Comparison of ENCODE assay signal across 8 mouse cellular contexts in genomic region chr11:115613138-115613945, GRCm38 (mm10). TPM values are rescaled to one million over a fixed set of nuclear protein-coding genes. Genes with fewer than 3 reads are reported as not detected.
DNase-seq lines count a peak whose midpoint lies in the region; ATAC-seq and TF ChIP-seq lines count a peak whose summit lies in the region.

No protein-coding gene starts in this region.

- H3K4me2 ChIP-seq in kidney, embryonic 14.5 days (replicated peaks; ENCODE audit: low read depth, low read length) = peak overlapping the region; percentile 66
- peak overlapping the region; percentile 89 for H3K4me2 ChIP-seq in hindbrain, embryonic 12.5 days (replicated peaks)
- H3K4me2 ChIP-seq in lung, embryonic 14.5 days = peak overlapping the region; percentile 95

- no peaks in the 10 kb centered on the region for H3K27me3 ChIP-seq in kidney, embryonic 14.5 days (ENCODE audit: control insufficient read depth, insufficient read depth, low read length)
- H3K27me3 ChIP-seq in hindbrain, embryonic 12.5 days = peaks cover 7% of the 10 kb centered on the region
- no peaks in the 10 kb centered on the region for H3K27me3 ChIP-seq in lung, embryonic 14.5 days (ENCODE audit: insufficient read depth, low read length)

- 1% methylated on average over 16 of the region's 16 CpGs for WGBS in kidney, embryonic 14.5 days
- WGBS in hindbrain, embryonic 12.5 days = under 1% methylated on average over 16 of the region's 16 CpGs
- 0% methylated on average over 16 of the region's 16 CpGs for WGBS in lung, embryonic 14.5 days

- H3K36me3 ChIP-seq in kidney, embryonic 14.5 days (ENCODE audit: control insufficient read depth, insufficient read depth, low read length) = peaks cover 27% of the 10 kb centered on the region
- H3K36me3 ChIP-seq in hindbrain, embryonic 12.5 days = peaks cover 39% of the 10 kb centered on the region
- peaks cover 21% of the 10 kb centered on the region for H3K36me3 ChIP-seq in lung, embryonic 14.5 days (ENCODE audit: insufficient read depth)

- TF ChIP-seq CTCF in cortical plate, adult 2 months (IDR thresholded peaks at IDR 0.05; ENCODE audit: extremely low read depth, insufficient read depth, low read length) = no peak
- no peak for TF ChIP-seq CTCF in lung, embryonic 14.5 days (IDR thresholded peaks at IDR 0.05; ENCODE audit: low read depth)

- no peaks in the 10 kb centered on the region for H3K9me3 ChIP-seq in kidney, embryonic 14.5 days (ENCODE audit: control insufficient read depth, low read length)
- H3K9me3 ChIP-seq in hindbrain, embryonic 12.5 days (replicated peaks) = no peaks in the 10 kb centered on the region
- no peaks in the 10 kb centered on the region for H3K9me3 ChIP-seq in lung, embryonic 14.5 days (ENCODE audit: low read depth, low read length)

- 0 out of 2 replicates have a peak, but pooled peaks have one; percentile 2 for ATAC-seq in kidney, embryonic 14.5 days (ENCODE audit: low FRiP score, low TSS enrichment)
- no peak for ATAC-seq in hindbrain, embryonic 12.5 days (ENCODE audit: low FRiP score)
- peak; percentile 5; the same call in 1 of the 2 replicates for ATAC-seq in lung, embryonic 14.5 days (ENCODE audit: insufficient read depth)
- ATAC-seq in neutrophil, adult 5-6 weeks (ENCODE audit: extremely low read depth, insufficient number of reproducible peaks, low FRiP score, poor library complexity, severe bottlenecking) = 0 out of 2 replicates have a peak, but pooled peaks have one; percentile 10

- H3K4me1 ChIP-seq in kidney, embryonic 14.5 days (ENCODE audit: control insufficient read depth, insufficient read depth, low read length) = peaks cover 26% of the 10 kb centered on the region
- H3K4me1 ChIP-seq in cortical plate, adult 2 months (ENCODE audit: control insufficient read depth, insufficient read depth, low read length) = no peaks in the 10 kb centered on the region; the same call in 1 of the 2 replicates
- H3K4me1 ChIP-seq in hindbrain, embryonic 12.5 days = peaks cover 20% of the 10 kb centered on the region
- H3K4me1 ChIP-seq in lung, embryonic 14.5 days (ENCODE audit: insufficient read depth) = peaks cover 8% of the 10 kb centered on the region

- H3K9ac ChIP-seq in kidney, embryonic 14.5 days (ENCODE audit: low read depth, low read length) = peak overlapping the region; percentile 70
- peak overlapping the region; percentile 68 for H3K9ac ChIP-seq in hindbrain, embryonic 12.5 days
- peak overlapping the region; percentile 70 for H3K9ac ChIP-seq in lung, embryonic 14.5 days

- peak overlapping the region; percentile 70 for H3K4me3 ChIP-seq in kidney, embryonic 14.5 days (ENCODE audit: low read length)
- H3K4me3 ChIP-seq in cortical plate, adult 2 months (ENCODE audit: insufficient read depth, low read length) = peak overlapping the region; percentile 65
- H3K4me3 ChIP-seq in hindbrain, embryonic 12.5 days = peak overlapping the region; percentile 57
- peak overlapping the region; percentile 70 for H3K4me3 ChIP-seq in lung, embryonic 14.5 days (ENCODE audit: low read depth, low read length)

- no peak for DNase-seq in kidney, postnatal 10 days
- DNase-seq in lung, embryonic 14.5 days = peak; percentile 62
- DNase-seq in left cerebral cortex, adult 8-10 months (ENCODE audit: low spot score in 2 of 2) = no peak
- DNase-seq in right cerebral cortex, adult 18-20 months = no peak

- peak overlapping the region; percentile 92 for H3K27ac ChIP-seq in kidney, embryonic 14.5 days (ENCODE audit: low read depth, low read length)
- H3K27ac ChIP-seq in cortical plate, adult 2 months (ENCODE audit: insufficient read depth, low read length) = no peak overlapping the region
- 0 out of 2 replicates have a peak overlapping the region, but pooled peaks have one; percentile 71 for H3K27ac ChIP-seq in hindbrain, embryonic 12.5 days
- peak overlapping the region; percentile 91; the same call in 1 of the 2 replicates for H3K27ac ChIP-seq in lung, embryonic 14.5 days (ENCODE audit: low read depth)

- no peak for TF ChIP-seq POLR2A in cortical plate, adult 2 months (IDR thresholded peaks at IDR 0.05; ENCODE audit: extremely low read depth, insufficient read depth, low read length)

RNA-seq across cellular contexts. Expression of gene Mif4gd, which starts 0.6 kb away (rescaled TPM):
- 33.3 and 33.6 TPM in 2 replicates for polyA plus RNA-seq in kidney, embryonic 14.5 days (2014; fragmentation: Nextera tagmentation; extraction: Ambion mirVana)
- 37.2 and 39.7 TPM in 2 replicates for polyA plus RNA-seq in cortical plate, adult 2 months (2012; rRNA removed)
- 12.0 and 12.4 TPM in 2 replicates for polyA plus RNA-seq in hindbrain, embryonic 12.5 days (2016; fragmentation: Nextera tagmentation; extraction: Ambion mirVana)
- 21.8 and 22.3 TPM in 2 replicates for polyA plus RNA-seq in lung, embryonic 14.5 days (2014; fragmentation: Nextera tagmentation; extraction: Ambion mirVana)
- total RNA-seq in neutrophil, adult 5-6 weeks (2017) = 167 and 177 TPM in 2 replicates
- total RNA-seq in left cerebral cortex, adult 8-10 months (2022) = 10 to 100 TPM; 13.9 to 22.0 (median 17.6) TPM

RNA-seq across cellular contexts. Expression of gene Gga3, which starts 9.5 kb away (rescaled TPM):
- 14.4 and 22.7 TPM in 2 replicates for polyA plus RNA-seq in kidney, embryonic 14.5 days (2014; fragmentation: Nextera tagmentation; extraction: Ambion mirVana)
- 55.4 and 56.5 TPM in 2 replicates for polyA plus RNA-seq in cortical plate, adult 2 months (2012; rRNA removed)
- 30.3 and 33.7 TPM in 2 replicates for polyA plus RNA-seq in hindbrain, embryonic 12.5 days (2016; fragmentation: Nextera tagmentation; extraction: Ambion mirVana)
- 22.5 and 22.7 TPM in 2 replicates for polyA plus RNA-seq in lung, embryonic 14.5 days (2014; fragmentation: Nextera tagmentation; extraction: Ambion mirVana)
- 63.1 and 82.1 TPM in 2 replicates for total RNA-seq in neutrophil, adult 5-6 weeks (2017)
- total RNA-seq in left cerebral cortex, adult 8-10 months (2022) = 10 to 100 TPM; 73.8 to 92.9 (median 89.0) TPM

RNA-seq across cellular contexts. Expression of gene Mrps7, which starts 9.6 kb away (rescaled TPM):
- polyA plus RNA-seq in kidney, embryonic 14.5 days (2014; fragmentation: Nextera tagmentation; extraction: Ambion mirVana) = 99.7 and 100 TPM in 2 replicates
- polyA plus RNA-seq in cortical plate, adult 2 months (2012; rRNA removed) = 46.6 and 50.5 TPM in 2 replicates
- 86.0 and 86.6 TPM in 2 replicates for polyA plus RNA-seq in hindbrain, embryonic 12.5 days (2016; fragmentation: Nextera tagmentation; extraction: Ambion mirVana)
- polyA plus RNA-seq in lung, embryonic 14.5 days (2014; fragmentation: Nextera tagmentation; extraction: Ambion mirVana) = 93.3 and 95.6 TPM in 2 replicates
- total RNA-seq in neutrophil, adult 5-6 weeks (2017) = 23.5 and 27.0 TPM in 2 replicates
- 10 to 100 TPM; 36.9 to 57.0 (median 48.4) TPM for total RNA-seq in left cerebral cortex, adult 8-10 months (2022)

RNA-seq across cellular contexts. Expression of gene Slc25a19, which starts 14.8 kb away (rescaled TPM):
- polyA plus RNA-seq in kidney, embryonic 14.5 days (2014; fragmentation: Nextera tagmentation; extraction: Ambion mirVana) = 35.3 and 40.8 TPM in 2 replicates
- 88.3 and 91.8 TPM in 2 replicates for polyA plus RNA-seq in cortical plate, adult 2 months (2012; rRNA removed)
- polyA plus RNA-seq in hindbrain, embryonic 12.5 days (2016; fragmentation: Nextera tagmentation; extraction: Ambion mirVana) = 24.7 and 26.5 TPM in 2 replicates
- polyA plus RNA-seq in lung, embryonic 14.5 days (2014; fragmentation: Nextera tagmentation; extraction: Ambion mirVana) = 18.5 and 22.5 TPM in 2 replicates
- total RNA-seq in neutrophil, adult 5-6 weeks (2017) = 51.0 and 53.3 TPM in 2 replicates
- total RNA-seq in left cerebral cortex, adult 8-10 months (2022) = 10 to 100 TPM; 54.5 to 62.2 (median 58.5) TPM

RNA-seq across cellular contexts. Expression of gene Nup85, which starts 49.1 kb away (rescaled TPM):
- polyA plus RNA-seq in kidney, embryonic 14.5 days (2014; fragmentation: Nextera tagmentation; extraction: Ambion mirVana) = 159 and 197 TPM in 2 replicates
- polyA plus RNA-seq in cortical plate, adult 2 months (2012; rRNA removed) = 70.6 and 70.8 TPM in 2 replicates
- 139 and 144 TPM in 2 replicates for polyA plus RNA-seq in hindbrain, embryonic 12.5 days (2016; fragmentation: Nextera tagmentation; extraction: Ambion mirVana)
- 203 and 213 TPM in 2 replicates for polyA plus RNA-seq in lung, embryonic 14.5 days (2014; fragmentation: Nextera tagmentation; extraction: Ambion mirVana)
- total RNA-seq in neutrophil, adult 5-6 weeks (2017) = 59.5 and 71.0 TPM in 2 replicates
- total RNA-seq in left cerebral cortex, adult 8-10 months (2022) = 10 to 100 TPM; 43.9 to 49.4 (median 46.0) TPM
